Mouse (Mus musculus) kidney, embryonic 14.5 days (tissue): ENCODE results near the gene Hoxd8. TPM values are rescaled to one million over a fixed set of nuclear protein-coding genes. Genes with fewer than 3 reads are reported as not detected.

Experiments
- ATAC-seq: fragments of 200-750 bp; cut with Nextera tagmentation; 2 replicates; pipeline ENCODE4 v1.8.0; 2017; ENCODE audit warnings: moderate number of reproducible peaks, mild to moderate bottlenecking, moderate TSS enrichment, moderate library complexity; ENCODE audit not compliant: low FRiP score, low TSS enrichment
- H3K27ac ChIP-seq: fragments of 300-500 bp; sonication (generic); 2 replicates; pipeline ENCODE4 v1.5.1; 2014; ENCODE audit warnings: low read depth, mild to moderate bottlenecking, low read length, moderate library complexity, mixed read lengths
- H3K27me3 ChIP-seq: fragments of 300-500 bp; sonication (generic); 2 replicates; pipeline ENCODE4 v1.6.1; 2014; ENCODE audit warnings: mild to moderate bottlenecking, low read length; ENCODE audit not compliant: control insufficient read depth, insufficient read depth
- H3K36me3 ChIP-seq: fragments of 300-500 bp; sonication (generic); 2 replicates; pipeline ENCODE4 v1.6.1; 2014; ENCODE audit warnings: low read length, mixed read lengths; ENCODE audit not compliant: control insufficient read depth, insufficient read depth
- H3K4me1 ChIP-seq: fragments of 300-500 bp; sonication (generic); 2 replicates; pipeline ENCODE4 v1.6.1; 2014; ENCODE audit warnings: low read length, mixed read lengths; ENCODE audit not compliant: control insufficient read depth, insufficient read depth
- H3K4me2 ChIP-seq: fragments of 300-500 bp; sonication (generic); replicated peaks from 2 replicates; pipeline ENCODE4 v1.6.1; 2014; ENCODE audit warnings: low read depth, mild to moderate bottlenecking, low read length
- H3K4me3 ChIP-seq: fragments of 300-500 bp; sonication (generic); 2 replicates; pipeline ENCODE4 v1.5.1; 2014; ENCODE audit warnings: mild to moderate bottlenecking, low read length
- H3K9ac ChIP-seq: fragments of 300-500 bp; sonication (generic); 2 replicates; pipeline ENCODE4 v1.6.1; 2014; ENCODE audit warnings: low read depth, mild to moderate bottlenecking, low read length, moderate library complexity
- H3K9me3 ChIP-seq: fragments of 300-500 bp; sonication (generic); 2 replicates; pipeline ENCODE4 v1.6.1; 2016; ENCODE audit warnings: low read length; ENCODE audit not compliant: control insufficient read depth
- WGBS: fragments of 180-500 bp; shearing (Covaris S2); extraction: QIAGEN DNeasy Blood & Tissue Kit; methylation state at CpG from one replicate; pipeline ENCODE4 v1.1.7; 2014; 5-methylcytosine and 5-hydroxymethylcytosine counted together
- polyA plus RNA-seq: library from polyadenylated mRNA; unstranded; fragments of >200 nt; fragmentation: Nextera tagmentation; extraction: Ambion mirVana; gene quantifications from 2 replicates; pipeline ENCODE4 v1.2.1, GENCODE M21; 2014

The Hoxd8 gene
- polyA plus RNA-seq, 1 experiment from 2014 or later = 45.0 TPM

DNA sequence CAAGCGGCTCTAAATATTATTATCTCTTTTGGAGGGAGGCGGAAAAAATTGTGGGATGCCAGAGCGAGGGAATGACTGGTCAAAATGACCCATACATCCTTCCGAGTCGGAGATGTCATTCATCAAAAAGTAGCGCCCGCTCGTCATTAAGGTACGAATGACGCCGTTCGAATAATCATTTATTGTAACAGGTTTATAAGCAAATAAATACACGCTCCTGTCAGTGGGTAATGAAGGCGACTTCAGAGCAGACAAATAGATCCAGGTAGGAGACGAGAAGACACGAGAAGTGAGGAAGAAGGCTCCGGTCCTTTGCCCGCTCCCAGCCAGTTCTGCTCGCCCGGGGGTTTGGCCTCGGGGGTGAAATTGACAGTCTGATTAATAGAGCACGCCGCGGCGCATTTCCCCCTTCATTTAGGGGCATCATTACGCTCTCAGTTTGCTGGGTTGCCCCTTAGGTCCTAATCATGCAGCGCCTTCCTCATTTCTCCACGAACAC lies 44.9 kb upstream of the Hoxd8 start, which contains the start of gene Evx2:
Gene Evx2 (minus strand): TSS at position 51 of the 499 bp plus-strand sequence.
- Histone ChIP-seq H3K4me2 (no peak within 1 kb of the TSS), H3K27ac (no peak within 1 kb of the TSS)

DNA sequence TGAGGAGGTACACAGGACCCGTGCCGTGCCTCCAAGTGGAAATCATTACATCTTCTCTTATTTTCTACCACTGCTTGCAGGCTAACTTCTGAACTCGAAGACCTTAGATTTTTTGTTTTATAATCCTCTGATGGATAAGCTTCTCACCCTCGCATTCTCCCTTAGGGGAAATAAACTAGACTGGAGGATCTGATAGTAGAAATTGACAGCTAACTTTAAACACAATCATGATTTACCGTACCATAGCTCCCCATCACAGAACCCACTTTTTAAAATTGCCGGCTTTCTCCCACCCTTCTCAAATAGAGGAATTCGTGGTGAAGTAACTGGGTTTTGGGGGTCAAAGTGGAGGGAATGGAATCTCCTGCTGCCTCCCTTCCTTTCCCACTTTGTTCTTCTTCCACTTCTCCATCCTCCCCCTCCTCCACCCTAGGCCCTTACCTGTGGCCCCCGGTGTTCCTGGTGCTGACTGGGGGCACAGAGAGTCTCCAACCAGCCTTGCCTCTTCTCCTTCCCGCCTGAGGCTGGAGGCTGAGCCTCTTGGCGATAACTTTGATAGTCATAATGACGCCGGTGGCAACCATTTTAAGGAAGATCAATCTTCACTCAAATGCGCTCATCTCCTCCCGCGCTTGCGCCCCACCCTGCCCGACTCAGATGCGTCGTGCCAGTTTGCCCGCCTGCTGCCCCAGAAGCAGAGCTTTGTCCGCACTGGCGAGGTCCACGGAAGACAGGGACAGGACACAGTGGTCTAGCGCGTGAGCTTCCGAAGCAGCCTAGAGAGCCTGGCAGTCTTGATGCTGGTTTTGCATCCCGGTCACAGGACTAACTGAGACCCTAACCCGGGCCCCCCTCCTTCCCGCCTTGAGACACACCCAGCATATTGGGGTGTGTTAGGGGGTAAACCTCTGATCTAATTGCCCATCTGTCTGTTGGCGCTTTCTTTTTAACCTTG lies 43.7 kb upstream of the Hoxd8 start:
- Histone ChIP-seq H3K9ac (no peak overlapping the region), H3K27ac (no peak overlapping the region), H3K27me3 (peaks cover 89% of the 10 kb centered on the region), H3K4me1 (peaks cover 13% of the 10 kb centered on the region), H3K9me3 (no peaks in the 10 kb centered on the region), H3K4me3 (peak overlapping the region; percentile 2; the same call in 1 of the 2 replicates), H3K36me3 (no peaks in the 10 kb centered on the region), H3K4me2 (no peak overlapping the region)
- 0 out of 2 replicates have a peak, but pooled peaks have one; percentile 29 for ATAC-seq
- under 1% methylated on average over 30 of the region's 30 CpGs for WGBS

More for the DNA sequence above, 44.9 kb upstream of the Hoxd8 start, which contains the start of gene Evx2:
- Histone ChIP-seq H3K9ac (no peak within 1 kb of the TSS), H3K9me3 (no peaks in the 10 kb centered on the region), H3K4me3 (no peak within 1 kb of the TSS), H3K36me3 (no peaks in the 10 kb centered on the region), H3K4me1 (peaks cover 15% of the 10 kb centered on the region), H3K27me3 (peaks cover 90% of the 10 kb centered on the region)
- ATAC-seq = no peak
- 1% methylated on average over 28 of the region's 28 CpGs for WGBS

DNA sequence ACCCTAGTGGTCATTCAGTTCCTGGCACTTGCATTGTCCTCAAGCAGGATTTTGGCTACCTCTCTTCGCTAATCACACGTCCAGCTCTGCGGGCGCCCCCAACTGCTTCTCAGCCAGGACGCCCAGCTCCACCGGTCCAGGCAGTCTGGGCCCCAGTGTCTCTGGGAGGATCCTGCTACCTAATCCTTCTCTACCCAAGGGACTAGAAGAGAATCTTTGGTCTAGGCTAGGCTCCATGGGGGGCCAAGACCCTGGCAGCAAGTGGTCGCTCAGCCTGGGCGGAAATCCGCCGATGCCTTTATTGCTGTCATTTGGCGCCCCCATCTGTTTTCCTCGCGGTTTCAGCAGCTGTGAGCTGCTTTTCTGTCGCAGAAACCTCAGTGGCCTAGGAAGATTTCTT lies 42.7 kb upstream of the Hoxd8 start:
- Histone ChIP-seq H3K4me1 (peaks cover 10% of the 10 kb centered on the region; the same call in 1 of the 2 replicates), H3K4me3 (no peak overlapping the region; the same call in 1 of the 2 replicates), H3K27ac (no peak overlapping the region), H3K27me3 (peaks cover 88% of the 10 kb centered on the region), H3K9ac (no peak overlapping the region), H3K36me3 (no peaks in the 10 kb centered on the region), H3K4me2 (peak overlapping the region; percentile 34), H3K9me3 (no peaks in the 10 kb centered on the region)
- under 1% methylated on average over 14 of the region's 14 CpGs for WGBS
- peak; percentile 60 for ATAC-seq

DNA sequence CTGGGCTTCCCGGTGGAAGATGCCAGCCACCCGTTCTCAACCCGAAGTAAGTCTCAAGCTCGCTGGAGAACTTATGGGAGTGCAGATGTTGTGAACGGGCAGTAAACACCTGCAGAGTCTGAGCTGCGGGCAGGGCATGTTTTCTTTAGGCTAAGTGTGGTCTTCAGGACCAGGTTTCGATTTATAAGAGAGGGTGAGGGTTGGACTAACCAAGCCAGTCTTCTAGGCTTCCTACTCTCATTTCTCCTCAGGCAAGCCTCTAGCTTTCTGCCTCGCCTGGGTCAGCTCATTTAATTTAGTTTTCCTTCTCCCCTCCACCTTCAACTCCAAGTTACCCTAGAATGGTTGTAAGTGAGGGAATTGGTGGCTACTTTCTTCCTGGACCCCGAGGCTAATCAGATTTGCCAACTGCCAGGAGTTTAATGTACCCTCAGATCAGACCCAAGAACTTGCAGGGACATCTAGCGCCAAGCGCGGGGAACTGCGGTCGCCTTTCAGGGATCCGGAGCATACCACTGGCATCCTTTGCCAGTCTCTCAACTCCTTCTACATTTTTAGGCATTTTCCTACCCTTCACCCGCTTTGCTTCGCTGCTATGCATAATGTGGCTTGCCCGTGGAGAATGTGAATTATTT lies 41.0 kb upstream of the Hoxd8 start:
- Histone ChIP-seq H3K9me3 (no peaks in the 10 kb centered on the region), H3K4me1 (peaks cover 15% of the 10 kb centered on the region; the same call in 1 of the 2 replicates), H3K27me3 (peaks cover 93% of the 10 kb centered on the region), H3K9ac (no peak overlapping the region), H3K27ac (no peak overlapping the region), H3K4me2 (no peak overlapping the region; the same call in 1 of the 2 replicates), H3K36me3 (no peaks in the 10 kb centered on the region), H3K4me3 (no peak overlapping the region)
- ATAC-seq = 0 out of 2 replicates have a peak, but pooled peaks have one; percentile 40
- WGBS = 1% methylated on average over 18 of the region's 18 CpGs

DNA sequence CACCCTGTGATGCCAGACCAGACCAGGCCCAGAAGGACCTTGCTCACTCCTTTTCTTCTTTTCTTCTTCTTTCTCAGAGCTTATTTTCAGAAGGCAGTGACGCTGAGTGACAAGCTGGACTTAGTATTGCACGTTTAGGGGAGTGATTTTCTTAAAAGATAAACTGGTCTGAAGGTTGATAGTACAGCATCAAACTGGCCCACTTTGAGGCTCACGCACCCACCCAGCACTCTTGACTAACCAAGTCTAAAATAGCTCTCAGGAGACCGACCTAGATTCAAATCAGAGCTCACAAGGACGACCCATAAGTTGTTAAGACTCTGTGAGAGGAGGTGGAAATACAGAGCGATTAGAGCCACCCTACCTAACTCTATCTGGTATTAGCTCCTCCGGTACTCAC lies 38.0 kb upstream of the Hoxd8 start:
- peaks cover 88% of the 10 kb centered on the region for H3K27me3 ChIP-seq
- no peak overlapping the region for H3K27ac ChIP-seq
- H3K4me3 ChIP-seq = no peak overlapping the region
- no peaks in the 10 kb centered on the region for H3K36me3 ChIP-seq
- peaks cover 10% of the 10 kb centered on the region; the same call in 1 of the 2 replicates for H3K4me1 ChIP-seq
- 4% methylated on average over 7 of the region's 7 CpGs for WGBS
- ATAC-seq = no peak
- H3K9me3 ChIP-seq = no peaks in the 10 kb centered on the region
- no peak overlapping the region for H3K9ac ChIP-seq
- H3K4me2 ChIP-seq = no peak overlapping the region

DNA sequence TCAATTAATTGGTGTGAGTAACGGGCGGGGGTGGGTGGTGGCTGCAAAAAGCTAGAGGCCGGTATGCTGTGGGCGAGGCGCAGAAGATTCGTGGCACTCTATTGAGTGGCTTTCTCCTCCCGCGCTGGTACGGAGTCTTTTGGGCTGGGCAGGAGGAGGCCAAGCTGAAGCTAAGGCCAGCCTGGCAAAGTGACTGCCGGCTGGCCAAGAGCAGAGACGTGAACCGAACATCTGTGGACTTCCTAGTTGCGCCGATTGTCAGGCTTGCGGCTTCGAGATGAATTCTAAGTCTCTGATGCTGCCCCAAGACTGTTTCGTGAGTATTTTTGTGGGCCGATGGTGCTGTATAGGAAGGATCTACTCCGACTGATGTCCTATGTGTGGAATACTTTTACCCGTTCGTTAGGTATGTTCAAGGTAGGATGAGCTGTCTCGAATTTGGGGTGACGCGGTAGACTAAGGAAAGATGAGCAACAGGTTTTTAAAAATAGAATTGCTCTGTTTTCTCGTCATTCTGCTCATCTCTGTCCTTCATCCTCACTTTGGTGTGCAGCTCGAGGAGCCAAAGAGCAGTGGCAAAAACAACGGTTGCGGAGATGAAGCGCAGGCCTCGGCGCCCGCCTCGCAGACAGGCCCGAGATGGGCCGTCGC lies 37.1 kb upstream of the Hoxd8 start:
- H3K4me2 ChIP-seq = peak overlapping the region; percentile 83
- H3K27me3 ChIP-seq = peaks cover 87% of the 10 kb centered on the region
- H3K4me1 ChIP-seq = peaks cover 10% of the 10 kb centered on the region; the same call in 1 of the 2 replicates
- H3K36me3 ChIP-seq = no peaks in the 10 kb centered on the region
- H3K4me3 ChIP-seq = peak overlapping the region; percentile 47
- no peak overlapping the region for H3K9ac ChIP-seq
- H3K27ac ChIP-seq = no peak overlapping the region
- H3K9me3 ChIP-seq = no peaks in the 10 kb centered on the region
- no peak for ATAC-seq
- under 1% methylated on average over 36 of the region's 36 CpGs for WGBS

DNA sequence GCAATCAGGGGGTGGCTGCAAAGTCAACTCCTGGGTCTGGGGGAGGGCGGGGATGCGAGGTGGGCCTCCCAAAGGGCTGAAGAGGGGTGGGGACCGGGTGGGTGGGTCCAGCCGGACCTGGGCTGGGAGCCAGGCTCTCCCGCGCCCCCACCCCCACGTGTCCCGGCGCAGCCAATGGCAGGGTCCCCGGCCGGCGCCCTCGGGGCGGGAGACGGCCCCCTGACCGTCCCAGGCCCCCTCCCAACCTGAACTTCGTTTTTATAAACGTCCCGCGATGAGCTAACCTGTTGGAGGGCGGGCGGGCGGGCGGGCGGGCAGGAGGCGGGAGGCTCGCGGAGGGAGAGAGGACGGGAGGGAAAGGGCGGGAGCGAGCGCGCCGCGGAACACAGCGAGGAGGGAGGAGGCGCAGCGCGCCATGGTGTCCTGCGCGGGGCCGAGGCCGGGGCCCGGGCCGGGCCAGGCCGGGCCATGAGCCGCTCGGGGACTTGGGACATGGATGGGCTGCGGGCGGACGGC lies 36.5 kb upstream of the Hoxd8 start, which contains the start of gene Hoxd13:
Gene Hoxd13 (plus strand): TSS at position 469 of the 516 bp plus-strand sequence.
- Histone ChIP-seq H3K4me2 (peak within 1 kb of the TSS; percentile 83), H3K4me3 (peak within 1 kb of the TSS; percentile 47), H3K9ac (peak within 1 kb of the TSS; percentile 46), H3K27me3 (peaks cover 83% of the 10 kb centered on the region), H3K27ac (no peak within 1 kb of the TSS), H3K36me3 (no peaks in the 10 kb centered on the region), H3K4me1 (peaks cover 10% of the 10 kb centered on the region; the same call in 1 of the 2 replicates), H3K9me3 (no peaks in the 10 kb centered on the region)
- WGBS = 0% methylated on average over 10 of the region's 51 CpGs
- ATAC-seq = peak; percentile 66
